Comparison of ENCODE assay signal across 35 mouse cellular contexts in the genomic region with DNA sequence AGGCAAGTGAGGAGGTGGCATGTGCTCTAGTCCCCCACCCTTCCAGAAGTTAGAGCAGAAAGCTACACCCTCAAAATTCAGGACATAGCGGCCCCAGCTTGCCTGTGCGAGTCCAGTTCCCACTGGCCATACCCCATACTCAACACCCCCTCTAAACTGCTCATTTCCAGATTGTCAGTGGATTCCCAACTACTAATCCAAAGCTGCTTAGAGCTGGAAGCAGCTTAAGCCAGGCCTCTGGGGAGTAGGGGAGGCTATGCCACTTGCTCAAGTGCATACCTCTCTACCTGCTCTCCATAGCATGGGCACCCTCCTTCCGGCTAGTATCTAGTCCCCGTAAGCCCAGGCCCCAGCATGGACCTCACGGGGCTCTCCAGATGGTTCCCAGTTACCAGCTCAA. TPM values are rescaled to one million over a fixed set of nuclear protein-coding genes. Genes with fewer than 3 reads are reported as not detected.
"Had no signal": no experiment of that assay in that cellular context is flagged by ENCODE, and none has a peak within 500 bp of the region (broad histone marks: within the 10 kb centered on the region; RNA-seq: fewer than 3 reads in every experiment).

No protein-coding gene starts in this region.

- H3K27ac ChIP-seq: gastrocnemius, adult 2 months; heart, embryonic 10.5 days; hindbrain, embryonic 10.5 days; hindbrain, embryonic 14.5 days; intestine, embryonic 15.5 days; layer of hippocampus, adult 2 months; left cerebral cortex, adult 2 months; limb, embryonic 10.5 days; limb, embryonic 12.5 days; liver, embryonic 13.5 days had no signal

- H3K4me2 ChIP-seq: heart, embryonic 12.5 days; hindbrain, embryonic 14.5 days; intestine, embryonic 15.5 days; limb, embryonic 12.5 days; liver, embryonic 11.5 days; liver, embryonic 13.5 days had no signal

- H3K4me3 ChIP-seq: gastrocnemius, adult 2 months; heart, embryonic 10.5 days; heart, embryonic 12.5 days; hindbrain, embryonic 10.5 days; intestine, embryonic 15.5 days; layer of hippocampus, adult 2 months; left cerebral cortex, adult 2 months; limb, embryonic 10.5 days; limb, embryonic 12.5 days; liver, embryonic 13.5 days had no signal

- H3K9me3 ChIP-seq: heart, embryonic 10.5 days; heart, embryonic 12.5 days; hindbrain, embryonic 10.5 days; intestine, embryonic 15.5 days; limb, embryonic 10.5 days; limb, embryonic 12.5 days; liver, embryonic 13.5 days had no signal

- DNase-seq: gastrocnemius, adult 2 months; gastrocnemius, postnatal 10 days; gastrocnemius, postnatal 25 days; heart, adult 18-20 months; heart, postnatal 10 days; heart, postnatal 4 days; kidney, adult 18-20 months; kidney, adult 8-10 months; kidney, postnatal 10 days; kidney, postnatal 25 days; kidney, postnatal 4 days; layer of hippocampus, adult 9-11 months; liver; liver, embryonic 13.5 days had no signal

- H3K9ac ChIP-seq: heart, embryonic 12.5 days; hindbrain, embryonic 14.5 days; intestine, embryonic 15.5 days; limb, embryonic 12.5 days; liver, embryonic 13.5 days had no signal

- ATAC-seq: hindbrain, embryonic 16.5 days; inflammation-experienced regulatory T-cells, adult 6 months; intestine, embryonic 15.5 days; intestine, postnatal 0 days had no signal

RNA-seq across cellular contexts. Expression of a gene that starts 4.5 kb away (rescaled TPM):
- total RNA-seq: gastrocnemius, adult 2 months; gastrocnemius, postnatal 10 days; gastrocnemius, postnatal 25 days; gastrocnemius, postnatal 4 days; granulocyte monocyte progenitor cell, adult 5-6 weeks had no signal
- polyA plus RNA-seq: inflammation-experienced regulatory T-cells, adult 6 months had no signal

RNA-seq across cellular contexts. Expression of a gene that starts 14.4 kb away (rescaled TPM):
- total RNA-seq: gastrocnemius, adult 2 months; gastrocnemius, postnatal 10 days; gastrocnemius, postnatal 25 days; gastrocnemius, postnatal 4 days; granulocyte monocyte progenitor cell, adult 5-6 weeks; heart, adult 18-20 months; heart, adult 8-10 months; heart, postnatal 10 days; heart, postnatal 25 days; heart, postnatal 4 days; layer of hippocampus, adult 2 months; left cerebral cortex, postnatal 14 days had no signal
- polyA plus RNA-seq: heart, embryonic 10.5 days; heart, embryonic 12.5 days; heart, embryonic 14.5 days; hindbrain, embryonic 10.5 days; hindbrain, embryonic 14.5 days; hindbrain, embryonic 16.5 days; inflammation-experienced regulatory T-cells, adult 6 months; intestine, embryonic 15.5 days; intestine, postnatal 0 days; kidney, embryonic 14.5 days; kidney, embryonic 16.5 days; limb, embryonic 10.5 days; limb, embryonic 12.5 days; liver, embryonic 11.5 days; liver, embryonic 13.5 days had no signal

RNA-seq across cellular contexts. Expression of a gene that starts 32.7 kb away (rescaled TPM):
- total RNA-seq: granulocyte monocyte progenitor cell, adult 5-6 weeks had no signal
- polyA plus RNA-seq: hindbrain, embryonic 14.5 days; inflammation-experienced regulatory T-cells, adult 6 months; limb, embryonic 10.5 days; limb, embryonic 12.5 days had no signal
